Mouse (Mus musculus) testis, postnatal 14 days (tissue): ENCODE data around the gene Mcoln1.

Experiments used
- DNase-seq: peaks from one replicate; pipeline ENCODE4 v3.0.0; 2021; ENCODE audit warnings: low spot score

Gene Mcoln1

DNA sequence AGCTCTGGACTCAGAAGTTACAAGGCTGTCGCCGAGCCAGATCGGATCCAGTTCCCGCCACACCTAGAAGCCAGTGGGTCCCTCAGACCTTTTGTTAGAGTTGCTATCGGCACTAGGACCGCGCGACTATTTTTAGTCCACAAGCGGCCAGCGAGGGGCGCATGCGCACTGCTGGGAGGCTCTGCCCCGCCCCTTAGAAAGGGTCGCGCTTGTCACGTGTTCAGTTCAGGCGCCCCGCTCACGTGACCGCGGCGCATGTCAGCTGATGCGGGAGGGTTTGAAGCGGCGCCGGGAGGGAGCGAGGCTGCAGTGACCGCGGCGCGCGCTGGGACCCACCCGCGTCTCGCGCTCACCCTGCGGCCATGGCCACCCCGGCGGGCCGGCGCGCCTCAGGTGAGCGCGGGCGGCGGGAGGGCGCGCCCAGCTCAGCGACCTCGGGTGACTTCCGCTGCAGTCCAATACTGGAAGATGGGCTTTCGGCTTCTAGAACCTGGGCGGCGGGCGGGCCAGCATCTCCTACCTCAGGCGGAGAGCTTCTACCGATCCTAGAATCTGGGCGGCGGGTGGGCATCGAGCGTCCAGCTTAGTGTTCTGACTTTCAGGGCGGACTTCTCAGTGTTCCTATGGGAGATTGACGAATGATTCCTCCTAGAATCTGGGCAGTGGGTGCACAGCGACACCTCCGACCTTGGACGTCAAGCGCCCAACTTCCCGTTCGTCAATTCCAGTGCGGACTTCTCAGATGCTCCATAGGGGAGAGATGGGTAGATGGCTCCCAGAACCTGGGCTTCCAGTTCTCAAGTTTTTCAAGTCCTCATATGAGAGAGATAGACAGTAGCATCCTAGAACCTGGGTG lies at the start of gene Mcoln1:
Mcoln1 (plus strand) TSS at position 223 of the 856 bp plus-strand sequence.
- peak; percentile 97 for DNase-seq

DNA sequence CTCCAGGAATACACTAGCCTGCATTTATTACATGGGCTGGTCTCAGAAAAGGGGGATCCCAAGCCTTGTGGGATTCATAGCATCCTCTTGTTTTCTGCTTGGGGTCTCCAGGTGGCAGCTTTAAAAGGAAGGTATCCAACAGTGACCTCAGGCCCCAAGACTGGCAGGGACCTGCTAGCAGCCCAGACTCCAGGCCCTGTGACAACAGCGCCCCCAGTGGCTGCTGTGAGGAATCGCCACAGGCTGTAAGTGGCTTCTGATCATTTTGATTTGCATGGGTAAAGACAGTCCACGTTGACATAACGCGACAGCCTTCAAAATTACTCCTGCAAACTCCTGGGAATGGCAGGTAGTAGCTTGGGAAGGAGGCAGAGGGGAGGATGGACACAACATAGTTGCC lies 49.6 kb upstream of the Mcoln1 start:
- DNase-seq, result no peak

- DNase-seq, result no peak
Observed at GRCm38 (mm10) chr8:3451992-3452391, 48.3 kb upstream of the Mcoln1 start.

GRCm38 (mm10) chr8:3463248-3463647 lies 37.0 kb upstream of the Mcoln1 start:
- no peak for DNase-seq

GRCm38 (mm10) chr8:3464309-3464708 lies 35.9 kb upstream of the Mcoln1 start:
- DNase-seq, result no peak

GRCm38 (mm10) chr8:3467006-3467885 lies 33.0 kb upstream of the Mcoln1 start, which contains the start of gene Pex11g:
TSS of gene Pex11g (minus strand) at chr8:3467680.
- peak; percentile 93 for DNase-seq

- no peak for DNase-seq
Observed at GRCm38 (mm10) chr8:3467886-3468545, 32.2 kb upstream of the Mcoln1 start.

GRCm38 (mm10) chr8:3468838-3469237 lies 31.4 kb upstream of the Mcoln1 start:
- DNase-seq, result no peak

GRCm38 (mm10) chr8:3470562-3470961 lies 29.7 kb upstream of the Mcoln1 start, which contains the start of gene Tex45:
TSS of gene Tex45 (plus strand) at chr8:3470862.
- DNase-seq, result no peak

DNA sequence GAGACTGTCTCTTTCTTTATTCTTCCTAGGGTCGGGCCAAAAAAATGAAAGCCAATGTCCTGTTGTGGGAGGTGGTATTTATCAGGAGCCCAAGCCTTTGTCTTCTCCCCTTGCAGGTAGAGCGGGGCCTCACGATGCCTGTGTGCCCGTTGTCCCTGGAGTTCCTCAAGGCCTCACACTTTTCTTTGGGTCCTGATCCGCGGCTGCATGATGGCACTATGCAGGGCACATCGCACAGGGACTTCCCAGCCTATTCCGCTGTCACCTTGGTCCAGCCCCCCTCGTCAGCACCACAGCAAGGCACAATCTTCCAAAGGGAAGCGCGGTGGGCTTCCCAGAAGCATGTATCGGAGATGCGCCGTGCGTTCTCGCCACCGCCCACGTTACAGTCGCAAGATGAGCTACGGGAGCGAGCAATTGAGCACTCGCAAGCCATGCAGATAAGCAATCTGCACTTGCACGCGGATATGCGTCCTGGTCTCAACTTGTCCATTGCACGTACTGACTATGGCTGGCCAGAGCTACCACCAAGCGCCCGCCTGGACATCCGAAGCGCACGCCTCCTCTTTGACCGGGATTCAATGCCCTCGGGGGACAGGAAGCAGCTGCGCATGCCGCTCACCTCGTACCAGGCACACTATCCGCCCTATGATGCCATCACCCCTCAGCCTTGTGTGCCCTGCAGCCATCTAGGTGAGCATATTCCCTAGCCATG lies 24.4 kb upstream of the Mcoln1 start:
- DNase-seq, result no peak

DNA sequence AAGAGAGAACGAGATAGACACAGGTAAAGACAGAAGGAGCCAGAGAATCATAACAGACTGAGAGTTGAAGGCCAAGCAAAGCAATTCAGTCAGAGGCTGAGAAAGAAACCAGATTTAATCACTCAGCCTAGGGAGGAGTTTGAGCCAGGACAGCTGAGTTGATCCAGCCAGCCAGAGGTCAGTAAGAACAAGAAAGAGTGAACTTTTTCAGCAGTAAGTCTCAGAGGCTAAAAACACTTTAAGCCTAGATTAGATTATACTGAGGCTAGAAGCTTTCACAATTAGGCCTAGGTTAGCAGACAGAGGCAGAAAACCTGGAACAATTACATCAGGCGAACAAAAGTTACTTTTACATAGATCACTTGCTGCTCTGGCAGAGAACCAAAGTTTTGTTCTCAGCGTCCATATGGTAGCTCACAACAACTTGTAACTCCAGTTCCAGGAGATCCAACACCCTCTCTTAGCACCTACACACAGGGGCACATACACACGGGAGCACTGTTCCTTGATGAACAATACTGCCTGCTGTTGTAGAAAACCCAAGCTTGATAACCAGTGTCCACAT lies 20.0 kb upstream of the Mcoln1 start:
- DNase-seq, result no peak

DNA sequence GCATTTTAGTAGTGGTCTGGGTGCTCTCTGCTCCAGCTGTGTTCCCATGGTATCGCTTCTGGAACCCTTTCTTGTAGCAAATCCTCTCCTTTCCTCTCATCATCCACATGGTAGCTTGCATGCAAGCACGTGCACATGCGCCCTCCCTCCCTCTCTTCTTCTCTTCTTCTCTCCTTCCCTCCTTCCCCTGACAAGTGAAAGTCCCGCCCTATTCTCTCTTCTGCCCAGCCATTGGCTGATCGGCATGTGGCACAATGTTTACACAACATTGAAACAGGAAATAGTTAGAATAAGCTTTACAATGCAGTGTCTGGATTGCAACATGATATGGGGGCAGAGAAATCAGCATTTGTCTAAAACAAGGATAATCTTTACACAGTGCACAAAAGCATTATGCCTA lies 18.7 kb upstream of the Mcoln1 start:
- no peak for DNase-seq

GRCm38 (mm10) chr8:3482240-3482740 lies 18.0 kb upstream of the Mcoln1 start:
- no peak for DNase-seq

GRCm38 (mm10) chr8:3483546-3483945 lies 16.7 kb upstream of the Mcoln1 start:
- no peak for DNase-seq

DNA sequence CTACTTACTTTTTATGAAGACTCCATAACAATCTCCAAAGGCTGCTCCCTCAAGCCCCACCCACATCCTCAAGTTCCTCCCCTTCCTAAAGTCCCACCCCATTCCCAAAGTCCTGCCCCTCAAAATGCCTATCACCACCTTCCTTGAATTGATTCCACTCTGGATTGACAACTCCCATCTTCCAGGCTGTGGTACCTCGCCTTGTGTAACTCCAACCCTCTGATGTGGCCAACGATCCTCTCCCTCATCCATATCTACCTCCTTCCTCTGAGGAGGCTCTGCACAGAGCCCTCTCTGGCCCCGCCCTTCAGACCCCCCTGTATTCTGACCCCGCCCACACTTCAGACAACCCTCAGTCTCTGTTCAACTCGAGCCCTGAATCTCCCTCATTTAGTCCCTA lies 15.1 kb upstream of the Mcoln1 start:
- DNase-seq, result no peak

DNA sequence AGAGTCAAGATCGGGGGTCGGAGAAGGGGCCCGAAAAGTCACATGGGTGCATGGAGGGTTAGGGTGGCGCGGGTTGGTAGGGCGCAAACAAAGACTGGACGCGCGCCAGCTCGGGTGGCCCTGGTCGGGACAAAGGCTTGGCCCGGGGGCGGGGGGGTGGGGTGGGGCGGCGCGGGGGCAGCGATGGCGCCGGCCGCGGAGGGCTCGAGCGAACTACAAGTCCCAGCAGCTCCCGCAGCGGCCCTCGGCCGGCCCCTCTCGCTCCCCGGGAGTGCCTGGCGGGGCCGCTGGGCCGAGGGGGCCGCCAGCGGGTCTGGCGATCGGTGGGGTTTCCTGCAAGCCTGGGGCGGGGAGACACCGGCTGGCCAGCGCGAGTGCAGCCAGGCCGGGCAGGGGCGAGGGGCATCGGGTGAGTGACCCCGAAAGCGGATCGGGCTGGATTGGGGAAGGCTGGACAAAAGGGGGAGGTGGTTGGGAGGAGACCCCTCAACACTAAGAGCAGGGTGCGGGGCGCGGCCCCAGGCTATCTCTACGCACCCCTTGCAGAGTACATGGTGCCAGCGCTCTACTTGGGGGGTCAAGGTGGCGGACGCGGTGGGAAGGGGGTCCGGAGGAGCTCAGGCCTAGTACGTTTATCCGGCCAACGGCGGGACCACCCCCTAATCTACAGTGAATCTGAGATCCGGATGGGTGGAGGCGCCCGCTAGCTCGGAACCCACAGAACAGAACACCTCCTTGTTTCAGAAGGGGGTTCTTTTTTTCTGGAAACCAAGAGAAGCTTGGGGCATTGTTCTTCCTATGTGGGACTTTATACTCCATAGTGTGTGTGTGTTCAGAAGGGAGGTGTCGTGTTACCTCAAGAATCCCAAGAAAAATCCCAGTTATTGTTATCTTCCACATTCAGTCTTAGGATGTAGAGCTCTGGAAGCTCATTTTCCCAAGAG lies 7.1 kb upstream of the Mcoln1 start, which contains the start of gene Zfp358:
Zfp358 (plus strand) TSS at position 238 of the 944 bp plus-strand sequence.
- DNase-seq, result peak; percentile 61

DNA sequence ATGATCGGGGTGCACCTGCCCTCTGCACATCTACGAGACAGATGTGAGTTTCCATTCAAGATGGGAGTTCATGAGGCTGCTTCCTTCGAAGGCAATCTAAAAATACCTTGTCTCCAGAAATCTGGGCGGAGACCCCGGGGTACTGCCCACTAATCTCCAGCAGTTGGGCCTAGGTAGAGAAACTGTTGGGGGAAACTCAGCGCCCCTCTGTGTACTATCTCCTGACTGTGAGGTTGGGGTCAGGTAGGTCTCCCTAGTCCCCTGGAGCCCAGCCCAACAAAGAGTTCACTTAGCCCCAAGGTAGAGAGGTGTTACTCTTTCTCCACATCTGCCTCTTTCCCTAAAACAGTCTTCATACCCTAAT lies 6.4 kb upstream of the Mcoln1 start:
- no peak for DNase-seq

DNA sequence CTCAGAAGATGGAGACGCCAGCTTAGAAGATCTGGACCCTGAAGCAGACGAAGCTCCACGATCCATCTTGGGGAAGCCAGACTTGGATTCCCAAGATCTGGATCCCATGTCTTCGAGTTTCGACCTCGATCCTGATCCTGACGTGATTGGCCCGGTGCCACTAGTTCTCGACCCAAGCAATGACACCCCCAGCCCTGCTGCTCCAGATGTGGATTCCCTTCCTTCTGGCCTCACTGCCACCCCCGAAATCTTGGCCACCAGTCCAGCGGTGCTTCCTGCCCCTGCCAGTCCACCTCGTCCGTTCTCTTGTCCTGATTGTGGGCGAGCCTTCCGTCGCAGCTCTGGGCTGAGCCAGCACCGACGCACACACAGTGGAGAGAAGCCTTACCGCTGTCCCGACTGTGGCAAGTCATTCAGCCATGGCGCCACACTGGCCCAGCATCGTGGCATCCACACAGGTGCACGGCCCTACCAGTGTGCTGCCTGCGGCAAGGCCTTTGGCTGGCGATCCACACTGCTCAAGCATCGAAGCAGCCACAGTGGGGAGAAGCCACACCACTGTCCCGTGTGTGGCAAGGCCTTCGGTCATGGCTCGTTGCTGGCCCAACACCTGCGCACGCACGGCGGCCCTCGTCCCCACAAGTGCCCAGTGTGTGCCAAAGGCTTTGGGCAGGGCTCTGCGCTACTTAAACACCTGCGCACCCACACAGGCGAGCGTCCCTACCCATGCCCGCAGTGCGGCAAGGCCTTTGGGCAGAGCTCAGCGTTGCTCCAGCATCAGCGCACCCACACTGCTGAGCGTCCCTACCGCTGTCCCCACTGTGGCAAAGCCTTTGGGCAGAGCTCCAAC lies 4.5 kb upstream of the Mcoln1 start:
- DNase-seq, result no peak

GRCm38 (mm10) chr8:3496428-3496748 lies 3.9 kb upstream of the Mcoln1 start:
- no peak for DNase-seq
